ENCODE assay signal across 16 mouse cellular contexts in genomic region chr2:72627915-72628314, GRCm38 (mm10).
DNase-seq lines count a peak whose midpoint lies in the region; ATAC-seq lines count a peak whose summit lies in the region.
"Had no signal": no experiment of that assay in that cellular context is flagged by ENCODE, and none has a peak within 500 bp of the region (broad histone marks: within the 10 kb centered on the region; RNA-seq: fewer than 3 reads in every experiment).

No protein-coding gene starts in this region.

- H3K4me1 ChIP-seq in midbrain, embryonic 14.5 days (ENCODE audit: control insufficient read depth, insufficient read depth, low read length) = peaks cover 15% of the 10 kb centered on the region
- peaks cover 11% of the 10 kb centered on the region for H3K4me1 ChIP-seq in midbrain, embryonic 16.5 days (ENCODE audit: control insufficient read depth, insufficient read depth, low read length)
- H3K4me1 ChIP-seq in liver, embryonic 12.5 days = no peaks in the 10 kb centered on the region
- H3K4me1 ChIP-seq: intestine, embryonic 15.5 days had no signal

- no peak overlapping the region for H3K4me2 ChIP-seq in midbrain, embryonic 14.5 days (ENCODE audit: low read length)
- no peak overlapping the region for H3K4me2 ChIP-seq in midbrain, embryonic 16.5 days (ENCODE audit: low read length)
- H3K4me2 ChIP-seq in liver, embryonic 12.5 days = no peak overlapping the region
- H3K4me2 ChIP-seq: intestine, embryonic 15.5 days; lung, embryonic 15.5 days; neural tube, embryonic 13.5 days had no signal

- peak; percentile 41 for DNase-seq in adrenal gland, postnatal 10 days
- DNase-seq in adrenal gland, postnatal 4 days (ENCODE audit: low spot score in 2 of 2) = no peak
- DNase-seq in heart, postnatal 4 days = peak; percentile 43
- no peak for DNase-seq in heart, adult 8-10 months (ENCODE audit: low spot score)
- DNase-seq in midbrain, embryonic 14.5 days = peak; percentile 55
- peak; percentile 23 for DNase-seq in lung, postnatal 25 days (ENCODE audit: low spot score)
- DNase-seq: gastrocnemius, postnatal 25 days; thymus, postnatal 4 days had no signal

- no peaks in the 10 kb centered on the region for H3K36me3 ChIP-seq in midbrain, embryonic 14.5 days (ENCODE audit: control insufficient read depth, insufficient read depth, low read length)
- H3K36me3 ChIP-seq in midbrain, embryonic 16.5 days (ENCODE audit: control insufficient read depth, insufficient read depth, low read length) = no peaks in the 10 kb centered on the region
- H3K36me3 ChIP-seq in liver, embryonic 12.5 days = no peaks in the 10 kb centered on the region
- H3K36me3 ChIP-seq: heart, embryonic 13.5 days; intestine, embryonic 15.5 days; limb, embryonic 13.5 days; lung, embryonic 15.5 days; midbrain, embryonic 13.5 days; neural tube, embryonic 13.5 days had no signal

- 64% methylated on average over 3 of the region's 3 CpGs for WGBS in midbrain, embryonic 14.5 days
- WGBS in midbrain, embryonic 16.5 days = 45% methylated on average over 3 of the region's 3 CpGs
- 67% methylated on average over 3 of the region's 3 CpGs for WGBS in liver, embryonic 12.5 days (ENCODE audit: insufficient replicate concordance)

- ATAC-seq in midbrain, embryonic 14.5 days (ENCODE audit: low FRiP score, low TSS enrichment) = no peak
- ATAC-seq in midbrain, embryonic 16.5 days = no peak
- ATAC-seq in liver, embryonic 12.5 days = no peak
- ATAC-seq: intestine, embryonic 15.5 days; midbrain, embryonic 13.5 days had no signal

- H3K27me3 ChIP-seq in midbrain, embryonic 14.5 days (ENCODE audit: control insufficient read depth, insufficient read depth, low read length) = peaks cover 8% of the 10 kb centered on the region
- H3K27me3 ChIP-seq in midbrain, embryonic 16.5 days (ENCODE audit: control insufficient read depth, insufficient read depth, low read depth, low read length) = no peaks in the 10 kb centered on the region
- H3K27me3 ChIP-seq in liver, embryonic 12.5 days (replicated peaks) = no peaks in the 10 kb centered on the region; the same call in 1 of the 2 replicates
- H3K27me3 ChIP-seq: intestine, embryonic 15.5 days; limb, embryonic 13.5 days; lung, embryonic 15.5 days had no signal

- H3K9ac ChIP-seq in midbrain, embryonic 14.5 days (replicated peaks; ENCODE audit: low read length) = no peak overlapping the region
- no peak overlapping the region for H3K9ac ChIP-seq in midbrain, embryonic 16.5 days (ENCODE audit: low read depth, low read length)
- no peak overlapping the region for H3K9ac ChIP-seq in liver, embryonic 12.5 days
- H3K9ac ChIP-seq: heart, embryonic 13.5 days; intestine, embryonic 15.5 days; limb, embryonic 13.5 days; lung, embryonic 15.5 days; midbrain, embryonic 13.5 days; neural tube, embryonic 13.5 days had no signal

- no peak overlapping the region for H3K4me3 ChIP-seq in midbrain, embryonic 14.5 days (replicated peaks; ENCODE audit: low read depth, low read length)
- H3K4me3 ChIP-seq in midbrain, embryonic 16.5 days (ENCODE audit: low read depth, low read length) = no peak overlapping the region
- H3K4me3 ChIP-seq in liver, embryonic 12.5 days = no peak overlapping the region
- H3K4me3 ChIP-seq: heart, embryonic 13.5 days; intestine, embryonic 15.5 days; limb, embryonic 13.5 days; lung, embryonic 15.5 days; midbrain, embryonic 13.5 days; neural tube, embryonic 13.5 days had no signal

- no peak overlapping the region for H3K27ac ChIP-seq in midbrain, embryonic 14.5 days (replicated peaks; ENCODE audit: low read depth, low read length)
- H3K27ac ChIP-seq in midbrain, embryonic 16.5 days (ENCODE audit: low read length) = no peak overlapping the region
- H3K27ac ChIP-seq in liver, embryonic 12.5 days = no peak overlapping the region
- H3K27ac ChIP-seq: heart, embryonic 13.5 days; intestine, embryonic 15.5 days; limb, embryonic 13.5 days; midbrain, embryonic 13.5 days had no signal

- H3K9me3 ChIP-seq in midbrain, embryonic 14.5 days (ENCODE audit: control insufficient read depth, low read length) = no peaks in the 10 kb centered on the region
- H3K9me3 ChIP-seq in midbrain, embryonic 16.5 days (replicated peaks; ENCODE audit: control insufficient read depth, low read length, poor library complexity, severe bottlenecking) = no peaks in the 10 kb centered on the region
- no peaks in the 10 kb centered on the region for H3K9me3 ChIP-seq in liver, embryonic 12.5 days (replicated peaks)
- H3K9me3 ChIP-seq: heart, embryonic 13.5 days; intestine, embryonic 15.5 days; limb, embryonic 13.5 days; lung, embryonic 15.5 days; midbrain, embryonic 13.5 days; neural tube, embryonic 13.5 days had no signal

Comparison
In these comparisons a context has a peak if more than half of its experiments do, and no peak if none do; other contexts are left out.
1. DNase-seq: peak in adrenal gland, postnatal 10 days (single experiment), heart, postnatal 4 days (single experiment), midbrain, embryonic 14.5 days (single experiment) and lung, postnatal 25 days (single experiment); none in adrenal gland, postnatal 4 days (0 of 2) and heart, adult 8-10 months (single experiment).